Comparison of ENCODE assay signal across 8 mouse cellular contexts in the genomic region with DNA sequence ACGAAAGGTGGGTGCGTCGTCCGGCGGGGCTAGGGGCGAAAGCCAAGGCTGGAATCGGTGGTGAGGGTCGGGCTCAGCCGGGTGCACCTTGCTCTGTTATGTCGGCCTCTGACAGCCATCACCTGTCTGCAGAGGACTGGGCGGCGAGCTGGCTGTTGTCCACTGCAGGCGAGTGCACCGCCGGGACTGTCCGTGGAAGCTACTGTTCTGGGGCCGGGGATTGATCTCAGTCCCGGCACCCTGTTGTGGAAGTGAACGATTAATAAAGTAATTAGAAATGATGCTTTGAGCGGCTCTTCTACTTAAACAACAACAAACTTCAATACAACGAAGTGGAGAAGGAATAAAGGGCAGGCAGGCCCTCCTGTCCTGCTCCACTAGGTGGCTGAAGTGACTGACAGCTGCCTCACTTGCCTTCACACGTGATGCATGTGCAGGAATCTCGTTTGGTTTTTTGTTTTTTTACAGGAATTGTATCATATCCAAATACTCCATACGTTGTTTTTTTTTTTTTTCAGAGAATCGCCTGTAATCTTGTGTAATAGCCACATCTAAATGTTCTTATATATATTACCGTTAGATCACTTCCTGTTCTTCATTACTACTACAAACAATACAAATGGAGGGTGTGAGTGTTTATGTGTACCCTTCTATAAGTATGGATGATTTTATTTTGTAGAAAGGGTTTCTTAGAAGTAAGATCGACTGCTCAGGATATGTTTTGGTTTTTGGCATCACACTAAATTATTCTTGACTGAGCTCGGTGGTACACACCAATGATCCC. TPM values are rescaled to one million over a fixed set of nuclear protein-coding genes. Genes with fewer than 3 reads are reported as not detected.
DNase-seq lines count a peak whose midpoint lies in the region; ATAC-seq and TF ChIP-seq lines count a peak whose summit lies in the region.

No protein-coding gene starts in this region.

- no peak for TF ChIP-seq POLR2A in thymus, adult 2 months (IDR thresholded peaks at IDR 0.05; ENCODE audit: control insufficient read depth, extremely low read depth, insufficient read depth, low read length, poor library complexity)

- peaks cover 9% of the 10 kb centered on the region for H3K4me1 ChIP-seq in thymus, adult 2 months (replicated peaks; ENCODE audit: control insufficient read depth, insufficient read depth, low read length)
- peaks cover 65% of the 10 kb centered on the region for H3K4me1 ChIP-seq in liver, embryonic 13.5 days (replicated peaks)
- peaks cover 22% of the 10 kb centered on the region for H3K4me1 ChIP-seq in neural tube, embryonic 12.5 days

- no peaks in the 10 kb centered on the region for H3K27me3 ChIP-seq in thymus, adult 2 months (ENCODE audit: control insufficient read depth, insufficient read depth, low read length)
- no peaks in the 10 kb centered on the region for H3K27me3 ChIP-seq in liver, embryonic 13.5 days
- no peaks in the 10 kb centered on the region for H3K27me3 ChIP-seq in neural tube, embryonic 12.5 days (replicated peaks)

- H3K36me3 ChIP-seq in thymus, adult 2 months (ENCODE audit: control insufficient read depth, insufficient read depth, low read length) = peaks cover 20% of the 10 kb centered on the region
- peaks cover 37% of the 10 kb centered on the region for H3K36me3 ChIP-seq in liver, embryonic 13.5 days
- H3K36me3 ChIP-seq in neural tube, embryonic 12.5 days = peaks cover 33% of the 10 kb centered on the region

- H3K27ac ChIP-seq in thymus, adult 2 months (ENCODE audit: control insufficient read depth, insufficient read depth, low read length) = peak overlapping the region; percentile 79
- peak overlapping the region; percentile 99 for H3K27ac ChIP-seq in liver, embryonic 13.5 days
- peak overlapping the region; percentile 95 for H3K27ac ChIP-seq in neural tube, embryonic 12.5 days

- DNase-seq in cerebellum, adult 9-10 months = peak; percentile 75
- DNase-seq in cerebellum, adult 11 months = no peak
- no peak for DNase-seq in thymus, adult 2 months
- no peak for DNase-seq in thymus, postnatal 4 days
- DNase-seq in liver, embryonic 13.5 days = peak; percentile 61
- DNase-seq in adrenal gland, adult (ENCODE audit: inconsistent age in 2 of 2, low spot score in 1 of 2) = no peak

- peak overlapping the region; percentile 75 for H3K4me2 ChIP-seq in liver, embryonic 13.5 days
- peak overlapping the region; percentile 57 for H3K4me2 ChIP-seq in neural tube, embryonic 12.5 days (replicated peaks)

- H3K9ac ChIP-seq in liver, embryonic 13.5 days = peak overlapping the region; percentile 95
- H3K9ac ChIP-seq in neural tube, embryonic 12.5 days = peak overlapping the region; percentile 77

- no peaks in the 10 kb centered on the region for H3K9me3 ChIP-seq in liver, embryonic 13.5 days (replicated peaks)
- H3K9me3 ChIP-seq in neural tube, embryonic 12.5 days = no peaks in the 10 kb centered on the region

- peak; percentile 9 to 31; a peak in 3 of 4 replicates for ATAC-seq in hematopoietic stem cell, adult 5-6 weeks (replicated peaks in 1 of 2; ENCODE audit: insufficient read depth in 1 of 2, low FRiP score in 2 of 2, low TSS enrichment in 1 of 2, low read depth in 1 of 2, poor library complexity in 2 of 2, severe bottlenecking in 2 of 2)
- ATAC-seq in liver, embryonic 13.5 days (ENCODE audit: low read depth) = peak; percentile 21; the same call in 1 of the 2 replicates
- ATAC-seq in neural tube, embryonic 12.5 days (ENCODE audit: low FRiP score, low read depth) = peak; percentile 59

- no peak; the same call in 1 of the 2 replicates for TF ChIP-seq CTCF in thymus, adult 2 months (IDR thresholded peaks at IDR 0.05; ENCODE audit: borderline replicate concordance, control insufficient read depth, extremely low read depth, insufficient read depth, low read length, poor library complexity)

- H3K4me3 ChIP-seq in thymus, adult 2 months (ENCODE audit: control insufficient read depth, insufficient read depth, low read length) = peak overlapping the region; percentile 96
- H3K4me3 ChIP-seq in liver, embryonic 13.5 days (replicated peaks) = peak overlapping the region; percentile 87
- peak overlapping the region; percentile 68 for H3K4me3 ChIP-seq in neural tube, embryonic 12.5 days

- WGBS in thymus, adult 2 months = 1% methylated on average over 28 of the region's 28 CpGs
- WGBS in liver, embryonic 13.5 days (ENCODE audit: insufficient replicate concordance) = 1% methylated on average over 28 of the region's 28 CpGs
- WGBS in neural tube, embryonic 12.5 days = 6% methylated on average over 28 of the region's 28 CpGs

RNA-seq across cellular contexts. Expression of a gene that starts 0.5 kb away (rescaled TPM):
- 100 and 101 TPM in 2 replicates for polyA plus RNA-seq in thymus, adult 2 months (2012; rRNA removed)
- total RNA-seq in hematopoietic stem cell, adult 5-6 weeks (2017) = 27.1 and 28.9 TPM in 2 replicates
- 101 and 117 TPM in 2 replicates for polyA plus RNA-seq in liver, embryonic 13.5 days (2015; fragmentation: Nextera tagmentation; extraction: Ambion mirVana)
- polyA plus RNA-seq in neural tube, embryonic 12.5 days (2016; fragmentation: Nextera tagmentation; extraction: Ambion mirVana) = 90.2 and 96.2 TPM in 2 replicates

RNA-seq across cellular contexts. Expression of a gene that starts 8.4 kb away (rescaled TPM):
- 87.4 and 106 TPM in 2 replicates for polyA plus RNA-seq in thymus, adult 2 months (2012; rRNA removed)
- total RNA-seq in hematopoietic stem cell, adult 5-6 weeks (2017) = 26.7 and 47.8 TPM in 2 replicates
- 20.0 and 21.0 TPM in 2 replicates for polyA plus RNA-seq in liver, embryonic 13.5 days (2015; fragmentation: Nextera tagmentation; extraction: Ambion mirVana)
- 41.2 and 42.1 TPM in 2 replicates for polyA plus RNA-seq in neural tube, embryonic 12.5 days (2016; fragmentation: Nextera tagmentation; extraction: Ambion mirVana)

RNA-seq across cellular contexts. Expression of a gene that starts 22.3 kb away (rescaled TPM):
- polyA plus RNA-seq in thymus, adult 2 months (2012; rRNA removed) = 57.5 and 60.6 TPM in 2 replicates
- 20.8 and 34.6 TPM in 2 replicates for total RNA-seq in hematopoietic stem cell, adult 5-6 weeks (2017)
- polyA plus RNA-seq in liver, embryonic 13.5 days (2015; fragmentation: Nextera tagmentation; extraction: Ambion mirVana) = 3.4 and 3.9 TPM in 2 replicates
- polyA plus RNA-seq in neural tube, embryonic 12.5 days (2016; fragmentation: Nextera tagmentation; extraction: Ambion mirVana) = 15.2 and 15.3 TPM in 2 replicates

RNA-seq across cellular contexts. Expression of a gene that starts 33.0 kb away (rescaled TPM):
- 6.2 and 7.4 TPM in 2 replicates for polyA plus RNA-seq in thymus, adult 2 months (2012; rRNA removed)
- 3.6 and 10.6 TPM in 2 replicates for total RNA-seq in hematopoietic stem cell, adult 5-6 weeks (2017)
- polyA plus RNA-seq in liver, embryonic 13.5 days (2015; fragmentation: Nextera tagmentation; extraction: Ambion mirVana) = 14.7 and 14.9 TPM in 2 replicates
- polyA plus RNA-seq in neural tube, embryonic 12.5 days (2016; fragmentation: Nextera tagmentation; extraction: Ambion mirVana) = 18.2 and 19.7 TPM in 2 replicates

RNA-seq across cellular contexts. Expression of a gene that starts 33.3 kb away (rescaled TPM):
- 11.2 and 15.0 TPM in 2 replicates for polyA plus RNA-seq in thymus, adult 2 months (2012; rRNA removed)
- 9.6 and 12.0 TPM in 2 replicates for total RNA-seq in hematopoietic stem cell, adult 5-6 weeks (2017)
- polyA plus RNA-seq in liver, embryonic 13.5 days (2015; fragmentation: Nextera tagmentation; extraction: Ambion mirVana) = 2.2 and 2.4 TPM in 2 replicates
- 12.2 and 13.1 TPM in 2 replicates for polyA plus RNA-seq in neural tube, embryonic 12.5 days (2016; fragmentation: Nextera tagmentation; extraction: Ambion mirVana)

Comparison
In these comparisons a context has a peak if more than half of its experiments do, and no peak if none do; other contexts are left out.
1. DNase-seq: peak in cerebellum, adult 9-10 months (single experiment) and liver, embryonic 13.5 days (single experiment); none in cerebellum, adult 11 months (single experiment), thymus, adult 2 months (single experiment), thymus, postnatal 4 days (single experiment) and adrenal gland, adult (0 of 2).
2. Peak in every context shown above with its lines, with median percentiles within 50 percentile points of each other: H3K27ac ChIP-seq, H3K4me3 ChIP-seq and ATAC-seq.